Mouse (Mus musculus): ENCODE measurements at regions not wholly inside any gene's neighbourhood (a gene's known extent, or its start where the extent isn't known, plus 50 kb on each side); places are given as distances from the start of the nearest gene placed in this dataset.

GRCm38 (mm10) chr10:96231309-96231708 lies 94.9 kb downstream of the Gm5426 start:
- no peak overlapping the region for H3K27ac ChIP-seq (ENCODE audit: control insufficient read depth, low read depth, low read length)
- no peaks in the 10 kb centered on the region for H3K4me1 ChIP-seq (ENCODE audit: control insufficient read depth in 1 of 2, insufficient read depth in 2 of 2, low read length in 2 of 2)

DNA sequence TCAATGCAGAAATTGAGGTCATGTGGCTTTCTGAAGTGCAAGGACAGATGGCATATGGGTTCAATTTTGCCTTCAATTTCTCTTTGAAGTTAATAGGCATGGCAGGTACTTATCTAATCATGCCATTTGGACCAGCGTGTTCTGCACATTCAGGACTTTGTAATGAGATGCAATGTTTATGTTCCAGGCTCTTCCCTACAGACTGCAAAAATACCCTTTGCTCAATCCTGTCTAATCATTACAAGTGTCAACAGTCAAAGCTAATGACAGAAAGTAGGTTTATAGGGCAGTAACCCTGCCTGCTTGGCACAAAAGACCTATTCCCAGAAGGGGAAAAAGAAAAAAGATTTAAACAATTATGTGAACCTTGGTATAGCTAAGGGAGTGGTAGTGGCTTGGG lies 96.5 kb downstream of the Gm5426 start:
- Histone ChIP-seq H3K79me2 (ENCODE audit: control insufficient read depth, insufficient read depth, low read length, poor library complexity) (no peaks in the 10 kb centered on the region), H3K4me1 (ENCODE audit: control insufficient read depth in 1 of 2, insufficient read depth in 2 of 2, low read length in 2 of 2) (no peaks in the 10 kb centered on the region), H3K36me3 (ENCODE audit: control insufficient read depth in 1 of 2, insufficient read depth in 2 of 2, low read length in 2 of 2) (no peaks in the 10 kb centered on the region), H3K9ac (ENCODE audit: control insufficient read depth, low read depth, low read length, poor library complexity, severe bottlenecking) (no peak overlapping the region), H3K4me3 (ENCODE audit: control insufficient read depth in 1 of 2, insufficient read depth in 1 of 2, low read depth in 2 of 2, low read length in 2 of 2) (no peak overlapping the region), H3K27me3 (ENCODE audit: control insufficient read depth in 1 of 2, insufficient read depth in 2 of 2, low read length in 2 of 2) (no peaks in the 10 kb centered on the region; a peak in 1 of 4 replicates), H3K9me3 (replicated peaks; ENCODE audit: insufficient read depth, low read length) (no peaks in the 10 kb centered on the region), H3K27ac (ENCODE audit: control insufficient read depth, low read depth, low read length) (no peak overlapping the region)
- TF ChIP-seq USF1 (IDR thresholded peaks at IDR 0.05; ENCODE audit: low read depth, low read length) (no peak), KAT2A (conservative IDR thresholded peaks at IDR 0.05; ENCODE audit: low read depth, low read length) (no peak), ZC3H11A (IDR thresholded peaks at IDR 0.05; ENCODE audit: low read depth, low read length) (no peak), GABPA (IDR thresholded peaks at IDR 0.05; ENCODE audit: low read depth, low read length) (no peak), MAFK (IDR thresholded peaks at IDR 0.05; ENCODE audit: borderline replicate concordance, low read depth, low read length) (no peak), JUND (IDR thresholded peaks at IDR 0.05; ENCODE audit: low read depth, low read length) (no peak), NRF1 (IDR thresholded peaks at IDR 0.05; ENCODE audit: insufficient read depth, low read depth, low read length, poor library complexity, severe bottlenecking) (no peak), POLR2AphosphoS5 (IDR thresholded peaks at IDR 0.05; ENCODE audit: borderline replicate concordance, low read depth, low read length) (no peak), MYB (IDR thresholded peaks at IDR 0.05; ENCODE audit: low read depth, low read length) (no peak), MYC (IDR thresholded peaks at IDR 0.05; ENCODE audit: low read depth, low read length) (no peak), POLR2AphosphoS2 (IDR thresholded peaks at IDR 0.05; ENCODE audit: low read length) (no peak), BHLHE40 (IDR thresholded peaks at IDR 0.05; ENCODE audit: borderline replicate concordance, low read depth, low read length) (no peak), RCOR1 (IDR thresholded peaks at IDR 0.05; ENCODE audit: low read depth, low read length) (no peak), HCFC1 (IDR thresholded peaks at IDR 0.05; ENCODE audit: low read depth, low read length) (no peak), RAD21 (IDR thresholded peaks at IDR 0.05; ENCODE audit: low read depth, low read length) (no peak), MAZ (IDR thresholded peaks at IDR 0.05; ENCODE audit: low read depth, low read length) (no peak)
- DNase-seq (ENCODE audit: low read depth, low spot score) = no peak

More at GRCm38 (mm10) chr10:96231309-96231708, 94.9 kb downstream of the Gm5426 start:
- H3K4me3 ChIP-seq (ENCODE audit: control insufficient read depth in 1 of 2, insufficient read depth in 1 of 2, low read depth in 2 of 2, low read length in 2 of 2) = no peak overlapping the region
- TF ChIP-seq ZMIZ1 (IDR thresholded peaks at IDR 0.05; ENCODE audit: low read depth, low read length) = no peak
- no peaks in the 10 kb centered on the region for H3K9me3 ChIP-seq (replicated peaks; ENCODE audit: insufficient read depth, low read length)
- no peaks in the 10 kb centered on the region for H3K79me2 ChIP-seq (ENCODE audit: control insufficient read depth, insufficient read depth, low read length, poor library complexity)
- no peak overlapping the region for H3K9ac ChIP-seq (ENCODE audit: control insufficient read depth, low read depth, low read length, poor library complexity, severe bottlenecking)
- no peaks in the 10 kb centered on the region for H3K36me3 ChIP-seq (ENCODE audit: control insufficient read depth in 1 of 2, insufficient read depth in 2 of 2, low read length in 2 of 2)
- no peaks in the 10 kb centered on the region; a peak in 1 of 4 replicates for H3K27me3 ChIP-seq (ENCODE audit: control insufficient read depth in 1 of 2, insufficient read depth in 2 of 2, low read length in 2 of 2)
- DNase-seq (ENCODE audit: low read depth, low spot score) = no peak
